Mouse (Mus musculus): Measurements from ENCODE around the gene 5730455P16Rik.
"Not testable (repeated sequence)": the region's sequence is repeated elsewhere in the genome, so short reads cannot be mapped to it uniquely, and the experiment has no call there.

Gene 5730455P16Rik

GRCm38 (mm10) chr11:80377712-80378451 is at the start of gene 5730455P16Rik:
Gene 5730455P16Rik, minus strand, starts transcription at chr11:80378034.
- peak; percentile 85 to 86 for DNase-seq (ENCODE audit: low spot score in 2 of 2)

- not testable (repeated sequence) for DNase-seq (ENCODE audit: low spot score in 2 of 2)
These were observed 48.4 kb upstream of the 5730455P16Rik start for GRCm38 (mm10) chr11:80426029-80426813.

GRCm38 (mm10) chr11:80425247-80425778 is 47.5 kb upstream of the 5730455P16Rik start:
- DNase-seq (ENCODE audit: low spot score in 2 of 2) = no peak

GRCm38 (mm10) chr11:80424691-80425090 is 46.9 kb upstream of the 5730455P16Rik start:
- DNase-seq (ENCODE audit: low spot score in 2 of 2) = no peak

GRCm38 (mm10) chr11:80421421-80422047 is 43.7 kb upstream of the 5730455P16Rik start:
- no peak for DNase-seq (ENCODE audit: low spot score in 2 of 2)

- no peak for DNase-seq (ENCODE audit: low spot score in 2 of 2)
These were observed 42.6 kb upstream of the 5730455P16Rik start for GRCm38 (mm10) chr11:80420202-80420984.

- no peak for DNase-seq (ENCODE audit: low spot score in 2 of 2)
These were observed 41.9 kb upstream of the 5730455P16Rik start for GRCm38 (mm10) chr11:80419743-80420142.

- DNase-seq (ENCODE audit: low spot score in 2 of 2) = no peak
These were observed 39.3 kb upstream of the 5730455P16Rik start for GRCm38 (mm10) chr11:80417085-80417484.

GRCm38 (mm10) chr11:80410377-80410776 is 32.5 kb upstream of the 5730455P16Rik start:
- no peak for DNase-seq (ENCODE audit: low spot score in 2 of 2)

- not testable (repeated sequence) for DNase-seq (ENCODE audit: low spot score in 2 of 2)
These were observed 30.0 kb upstream of the 5730455P16Rik start for GRCm38 (mm10) chr11:80407878-80408277.

- DNase-seq (ENCODE audit: low spot score in 2 of 2) = no peak
These were observed 18.8 kb upstream of the 5730455P16Rik start for GRCm38 (mm10) chr11:80396617-80397016.

- DNase-seq (ENCODE audit: low spot score in 2 of 2) = no peak
These were observed 18.1 kb upstream of the 5730455P16Rik start for GRCm38 (mm10) chr11:80395930-80396329.

- DNase-seq (ENCODE audit: low spot score in 2 of 2) = no peak
These were observed 13.7 kb upstream of the 5730455P16Rik start for GRCm38 (mm10) chr11:80391407-80392120.

- DNase-seq (ENCODE audit: low spot score in 2 of 2) = no peak
These were observed 12.1 kb upstream of the 5730455P16Rik start for GRCm38 (mm10) chr11:80389885-80390284.

- DNase-seq (ENCODE audit: low spot score in 2 of 2) = no peak
These were observed 9.0 kb upstream of the 5730455P16Rik start for GRCm38 (mm10) chr11:80386790-80387189.

- DNase-seq (ENCODE audit: low spot score in 2 of 2) = no peak
These were observed 7.2 kb upstream of the 5730455P16Rik start for GRCm38 (mm10) chr11:80385055-80385454.

GRCm38 (mm10) chr11:80384461-80384860 is 6.6 kb upstream of the 5730455P16Rik start:
- DNase-seq (ENCODE audit: low spot score in 2 of 2) = no peak

GRCm38 (mm10) chr11:80383626-80384046 is 5.8 kb upstream of the 5730455P16Rik start:
- DNase-seq (ENCODE audit: low spot score in 2 of 2) = no peak

- DNase-seq (ENCODE audit: low spot score in 2 of 2) = peak; percentile 98 to 99
These were observed 5.3 kb upstream of the 5730455P16Rik start, which contains the start of gene Zfp207 for GRCm38 (mm10) chr11:80383019-80383625. Gene Zfp207, plus strand, starts transcription at chr11:80383279.

- DNase-seq (ENCODE audit: low spot score in 2 of 2) = peak in 1 of 2 experiments; percentile 26
These were observed 4.8 kb upstream of the 5730455P16Rik start for GRCm38 (mm10) chr11:80382626-80383018.

Measured in frontal cortex, postnatal 36 days (tissue).